Mouse (Mus musculus) forelimb bud, embryonic 11.5 days (tissue): ENCODE data around the gene Amy2a5.
"Not testable (repeated sequence)": the region's sequence is repeated elsewhere in the genome, so short reads cannot be mapped to it uniquely, and the experiment has no call there.

Experiments used
- DNase-seq: peaks from one replicate; pipeline ENCODE4 v3.0.0-alpha.2; 2012; ENCODE audit warnings: low read depth, low spot score

Gene Amy2a5

GRCm38 (mm10) chr3:113258737-113259136 is at the start of gene Amy2a5:
Gene Amy2a5, minus strand, starts transcription at chr3:113258837.
- DNase-seq, result not testable (repeated sequence)

GRCm38 (mm10) chr3:113291349-113291748 is 32.7 kb upstream of the Amy2a5 start, which contains the start of gene Amy2a4:
Gene Amy2a4, minus strand, starts transcription at chr3:113291449.
- not testable (repeated sequence) for DNase-seq

GRCm38 (mm10) chr3:113280285-113280684 is 21.6 kb upstream of the Amy2a5 start:
- not testable (repeated sequence) for DNase-seq

GRCm38 (mm10) chr3:113279586-113279985 is 20.9 kb upstream of the Amy2a5 start:
- not testable (repeated sequence) for DNase-seq

GRCm38 (mm10) chr3:113227115-113227514 is 31.5 kb downstream of the Amy2a5 start:
- no peak for DNase-seq
